Mouse (Mus musculus): ENCODE measurements around the gene B4galnt3. TPM values are rescaled to one million over a fixed set of nuclear protein-coding genes. Genes with fewer than 3 reads are reported as not detected.

B4galnt3 gene
- total and polyA plus RNA-seq, 2 experiments from 2014 or later, result 0.31 to 1.5 TPM

GRCm38 (mm10) chr6:120256431-120256935, 37.9 kb downstream of the B4galnt3 start:
- no peaks in the 10 kb centered on the region for H3K27me3 ChIP-seq (ENCODE audit: insufficient read depth, low read length)
- TF ChIP-seq CTCF (IDR thresholded peaks at IDR 0.05; ENCODE audit: low read depth), result no peak
- ATAC-seq (no peak), DNase-seq (ENCODE audit: low spot score) (no peak)
- no peak overlapping the region for H3K4me2 ChIP-seq (ENCODE audit: low read depth, low read length)
- H3K9ac ChIP-seq (replicated peaks; ENCODE audit: low read length), result no peak overlapping the region
- H3K4me3 ChIP-seq (ENCODE audit: low read length), result no peak overlapping the region
- H3K27ac ChIP-seq, result no peak overlapping the region
- no peaks in the 10 kb centered on the region for H3K36me3 ChIP-seq (ENCODE audit: insufficient read depth, low read length)
- 68% methylated on average over 5 of the region's 5 CpGs for WGBS
- no peaks in the 10 kb centered on the region for H3K9me3 ChIP-seq (ENCODE audit: low read length)
- H3K4me1 ChIP-seq (ENCODE audit: insufficient read depth, low read length), result no peaks in the 10 kb centered on the region

- Histone ChIP-seq H3K36me3 (ENCODE audit: insufficient read depth, low read length) (no peaks in the 10 kb centered on the region), H3K9me3 (ENCODE audit: low read length) (no peaks in the 10 kb centered on the region), H3K9ac (replicated peaks; ENCODE audit: low read length) (no peak overlapping the region), H3K27ac (no peak overlapping the region), H3K4me2 (ENCODE audit: low read depth, low read length) (no peak overlapping the region), H3K4me1 (ENCODE audit: insufficient read depth, low read length) (no peaks in the 10 kb centered on the region), H3K27me3 (ENCODE audit: insufficient read depth, low read length) (no peaks in the 10 kb centered on the region), H3K4me3 (ENCODE audit: low read length) (no peak overlapping the region)
- TF ChIP-seq CTCF (IDR thresholded peaks at IDR 0.05; ENCODE audit: low read depth), result no peak
- DNase-seq (ENCODE audit: low spot score) (no peak), ATAC-seq (no peak)
- WGBS, result 89% methylated on average over 12 of the region's 12 CpGs
These were observed 38.7 kb downstream of the B4galnt3 start for GRCm38 (mm10) chr6:120255701-120256100.

- no peaks in the 10 kb centered on the region for H3K4me1 ChIP-seq (ENCODE audit: insufficient read depth, low read length)
- WGBS, result 77% methylated on average over 4 of the region's 4 CpGs
- H3K27ac ChIP-seq, result no peak overlapping the region
- DNase-seq (ENCODE audit: low spot score), result no peak
- no peaks in the 10 kb centered on the region for H3K27me3 ChIP-seq (ENCODE audit: insufficient read depth, low read length)
- no peak overlapping the region for H3K4me2 ChIP-seq (ENCODE audit: low read depth, low read length)
- no peak overlapping the region for H3K4me3 ChIP-seq (ENCODE audit: low read length)
- TF ChIP-seq CTCF (IDR thresholded peaks at IDR 0.05; ENCODE audit: low read depth), result no peak
- no peak for ATAC-seq
- no peak overlapping the region for H3K9ac ChIP-seq (replicated peaks; ENCODE audit: low read length)
- H3K9me3 ChIP-seq (ENCODE audit: low read length), result no peaks in the 10 kb centered on the region
- H3K36me3 ChIP-seq (ENCODE audit: insufficient read depth, low read length), result no peaks in the 10 kb centered on the region
These were observed 39.2 kb downstream of the B4galnt3 start for GRCm38 (mm10) chr6:120255144-120255543.

- Histone ChIP-seq H3K4me3 (ENCODE audit: low read length) (no peak overlapping the region), H3K36me3 (ENCODE audit: insufficient read depth, low read length) (no peaks in the 10 kb centered on the region), H3K4me1 (ENCODE audit: insufficient read depth, low read length) (no peaks in the 10 kb centered on the region), H3K27me3 (ENCODE audit: insufficient read depth, low read length) (no peaks in the 10 kb centered on the region), H3K9me3 (ENCODE audit: low read length) (no peaks in the 10 kb centered on the region), H3K27ac (no peak overlapping the region), H3K9ac (replicated peaks; ENCODE audit: low read length) (no peak overlapping the region), H3K4me2 (ENCODE audit: low read depth, low read length) (no peak overlapping the region)
- WGBS, result 64% methylated on average over 4 of the region's 4 CpGs
- no peak for DNase-seq (ENCODE audit: low spot score)
- ATAC-seq, result no peak
- TF ChIP-seq CTCF (IDR thresholded peaks at IDR 0.05; ENCODE audit: low read depth), result no peak
These were observed 39.7 kb downstream of the B4galnt3 start for GRCm38 (mm10) chr6:120254640-120255039.

- no peak overlapping the region for H3K4me2 ChIP-seq (ENCODE audit: low read depth, low read length)
- H3K36me3 ChIP-seq (ENCODE audit: insufficient read depth, low read length), result no peaks in the 10 kb centered on the region
- H3K9me3 ChIP-seq (ENCODE audit: low read length), result no peaks in the 10 kb centered on the region
- DNase-seq (ENCODE audit: low spot score) (no peak), ATAC-seq (no peak)
- H3K9ac ChIP-seq (replicated peaks; ENCODE audit: low read length), result no peak overlapping the region
- 85% methylated on average over 2 of the region's 2 CpGs for WGBS
- no peak overlapping the region for H3K4me3 ChIP-seq (ENCODE audit: low read length)
- no peaks in the 10 kb centered on the region for H3K4me1 ChIP-seq (ENCODE audit: insufficient read depth, low read length)
- no peak for TF ChIP-seq CTCF (IDR thresholded peaks at IDR 0.05; ENCODE audit: low read depth)
- no peaks in the 10 kb centered on the region for H3K27me3 ChIP-seq (ENCODE audit: insufficient read depth, low read length)
- H3K27ac ChIP-seq, result no peak overlapping the region
These were observed 41.6 kb downstream of the B4galnt3 start for GRCm38 (mm10) chr6:120252741-120253140.

GRCm38 (mm10) chr6:120251010-120251409, 43.3 kb downstream of the B4galnt3 start:
- H3K36me3 ChIP-seq (ENCODE audit: insufficient read depth, low read length), result no peaks in the 10 kb centered on the region
- WGBS, result 91% methylated on average over 7 of the region's 7 CpGs
- no peak overlapping the region for H3K27ac ChIP-seq
- no peak for TF ChIP-seq CTCF (IDR thresholded peaks at IDR 0.05; ENCODE audit: low read depth)
- no peaks in the 10 kb centered on the region for H3K9me3 ChIP-seq (ENCODE audit: low read length)
- H3K4me1 ChIP-seq (ENCODE audit: insufficient read depth, low read length), result no peaks in the 10 kb centered on the region
- H3K4me2 ChIP-seq (ENCODE audit: low read depth, low read length), result no peak overlapping the region
- ATAC-seq (no peak), DNase-seq (ENCODE audit: low spot score) (no peak)
- no peak overlapping the region for H3K9ac ChIP-seq (replicated peaks; ENCODE audit: low read length)
- H3K27me3 ChIP-seq (ENCODE audit: insufficient read depth, low read length), result no peaks in the 10 kb centered on the region
- no peak overlapping the region for H3K4me3 ChIP-seq (ENCODE audit: low read length)

GRCm38 (mm10) chr6:120249831-120250230, 44.5 kb downstream of the B4galnt3 start:
- Histone ChIP-seq H3K9ac (replicated peaks; ENCODE audit: low read length) (no peak overlapping the region), H3K27me3 (ENCODE audit: insufficient read depth, low read length) (no peaks in the 10 kb centered on the region), H3K36me3 (ENCODE audit: insufficient read depth, low read length) (no peaks in the 10 kb centered on the region), H3K4me3 (ENCODE audit: low read length) (no peak overlapping the region), H3K27ac (no peak overlapping the region), H3K9me3 (ENCODE audit: low read length) (no peaks in the 10 kb centered on the region), H3K4me1 (ENCODE audit: insufficient read depth, low read length) (no peaks in the 10 kb centered on the region), H3K4me2 (ENCODE audit: low read depth, low read length) (no peak overlapping the region)
- ATAC-seq (no peak), DNase-seq (ENCODE audit: low spot score) (no peak)
- TF ChIP-seq CTCF (IDR thresholded peaks at IDR 0.05; ENCODE audit: low read depth), result no peak
- 76% methylated on average over 5 of the region's 5 CpGs for WGBS
